Mouse (Mus musculus): ENCODE results near the gene Jaml.

The Jaml gene

GRCm38 (mm10) chr9:45077859-45078258 is 1.1 kb upstream of the Jaml start:
- DNase-seq (ENCODE audit: inconsistent age in 2 of 2, low spot score in 1 of 2) = no peak

- no peak for DNase-seq (ENCODE audit: inconsistent age in 2 of 2, low spot score in 1 of 2)
Observed at GRCm38 (mm10) chr9:45083132-45083531, 4.1 kb downstream of the Jaml start.

DNA sequence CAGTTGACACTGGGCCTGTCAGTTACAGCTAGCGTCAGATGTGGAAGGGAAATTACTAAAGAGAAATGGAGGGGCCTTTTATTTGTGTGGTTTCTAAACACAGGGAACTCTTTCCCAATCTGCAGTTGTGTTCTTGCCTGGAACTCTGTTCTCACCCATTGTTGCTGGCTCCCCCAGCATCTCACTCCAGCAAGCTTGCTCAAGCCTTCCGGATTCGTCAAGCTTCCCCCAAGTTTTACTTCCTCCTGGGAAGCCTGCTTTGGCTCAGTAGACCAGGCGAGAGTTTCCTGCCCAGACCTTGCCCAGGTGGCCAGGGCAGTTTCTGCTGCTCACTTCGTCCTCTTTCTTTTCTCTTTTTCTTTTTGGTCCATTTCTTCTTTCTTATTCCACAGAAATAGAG is 5.6 kb downstream of the Jaml start:
- DNase-seq (ENCODE audit: inconsistent age in 2 of 2, low spot score in 1 of 2) = no peak

GRCm38 (mm10) chr9:45085741-45086690 is 7.0 kb downstream of the Jaml start:
- no peak for DNase-seq (ENCODE audit: inconsistent age in 2 of 2, low spot score in 1 of 2)

GRCm38 (mm10) chr9:45088040-45088439 is 9.1 kb downstream of the Jaml start:
- no peak for DNase-seq (ENCODE audit: inconsistent age in 2 of 2, low spot score in 1 of 2)

- DNase-seq (ENCODE audit: inconsistent age in 2 of 2, low spot score in 1 of 2) = no peak
Observed at GRCm38 (mm10) chr9:45090811-45091210, 11.8 kb downstream of the Jaml start.

GRCm38 (mm10) chr9:45092641-45093040 is 13.7 kb downstream of the Jaml start:
- peak; percentile 44 to 62 for DNase-seq (ENCODE audit: inconsistent age in 2 of 2, low spot score in 1 of 2)

- DNase-seq (ENCODE audit: inconsistent age in 2 of 2, low spot score in 1 of 2) = peak in 1 of 2 experiments; percentile 43
Observed at GRCm38 (mm10) chr9:45095149-45095937, 16.4 kb downstream of the Jaml start.

DNA sequence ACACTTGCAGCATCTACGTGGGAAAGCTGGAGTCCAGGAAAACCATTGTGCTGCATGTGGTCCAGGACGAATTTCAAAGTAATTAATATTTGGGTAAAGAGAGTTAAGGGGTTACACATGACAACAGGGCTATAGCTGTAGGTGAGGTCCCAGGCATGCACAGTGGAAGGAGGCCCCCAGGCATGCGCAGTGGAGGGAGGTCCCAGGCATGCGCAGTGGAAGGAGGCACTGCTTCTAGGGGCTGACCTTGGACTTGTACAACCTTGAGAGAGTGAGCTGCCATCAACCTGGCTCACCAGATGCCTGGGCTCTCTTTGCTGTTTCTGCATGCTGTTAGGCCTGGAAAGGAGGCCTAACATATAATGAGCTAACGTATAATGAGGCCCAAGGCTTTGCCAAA is 18.9 kb downstream of the Jaml start:
- DNase-seq (ENCODE audit: inconsistent age in 2 of 2, low spot score in 1 of 2) = no peak

DNA sequence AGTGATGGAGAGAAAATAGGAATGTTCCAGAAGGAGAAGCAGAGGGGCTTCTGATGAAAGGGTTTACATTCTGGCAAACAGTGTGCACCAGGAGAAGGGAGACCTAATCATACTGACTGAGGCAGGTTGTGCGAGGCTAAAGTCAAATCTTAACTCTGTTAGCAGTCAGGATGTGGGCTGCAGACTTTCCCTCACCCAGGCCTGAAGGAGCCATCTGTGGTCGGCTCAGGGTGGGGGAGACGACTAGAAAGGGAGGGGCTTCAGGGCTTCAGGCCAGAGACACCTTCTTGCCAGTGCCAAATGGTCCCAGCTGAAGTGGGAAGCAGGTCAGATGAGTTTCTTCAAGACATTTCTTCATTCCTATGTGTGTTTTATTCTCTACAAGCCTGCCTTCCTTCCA is 19.4 kb downstream of the Jaml start:
- DNase-seq (ENCODE audit: inconsistent age in 2 of 2, low spot score in 1 of 2) = no peak

DNA sequence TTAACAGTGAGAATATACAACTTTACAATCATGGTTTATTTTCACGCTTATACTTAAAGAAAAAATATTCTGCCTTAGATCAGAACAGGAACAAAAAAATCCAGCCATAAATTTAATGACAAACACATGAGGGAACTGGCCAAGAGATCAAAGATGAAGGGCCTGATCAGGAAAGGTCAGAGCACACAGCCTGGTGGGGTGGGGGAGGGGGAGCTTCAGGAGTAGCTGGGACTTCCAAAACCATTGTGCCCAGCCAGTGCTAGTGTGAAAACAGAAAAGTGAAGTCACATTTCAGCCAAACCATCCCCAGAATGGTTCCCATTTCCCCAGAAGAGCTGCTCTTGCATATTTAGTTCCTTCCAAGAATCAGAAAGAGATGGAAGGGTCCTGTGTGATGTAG is 23.5 kb downstream of the Jaml start:
- peak; percentile 54 to 75 for DNase-seq (ENCODE audit: inconsistent age in 2 of 2, low spot score in 1 of 2)

DNA sequence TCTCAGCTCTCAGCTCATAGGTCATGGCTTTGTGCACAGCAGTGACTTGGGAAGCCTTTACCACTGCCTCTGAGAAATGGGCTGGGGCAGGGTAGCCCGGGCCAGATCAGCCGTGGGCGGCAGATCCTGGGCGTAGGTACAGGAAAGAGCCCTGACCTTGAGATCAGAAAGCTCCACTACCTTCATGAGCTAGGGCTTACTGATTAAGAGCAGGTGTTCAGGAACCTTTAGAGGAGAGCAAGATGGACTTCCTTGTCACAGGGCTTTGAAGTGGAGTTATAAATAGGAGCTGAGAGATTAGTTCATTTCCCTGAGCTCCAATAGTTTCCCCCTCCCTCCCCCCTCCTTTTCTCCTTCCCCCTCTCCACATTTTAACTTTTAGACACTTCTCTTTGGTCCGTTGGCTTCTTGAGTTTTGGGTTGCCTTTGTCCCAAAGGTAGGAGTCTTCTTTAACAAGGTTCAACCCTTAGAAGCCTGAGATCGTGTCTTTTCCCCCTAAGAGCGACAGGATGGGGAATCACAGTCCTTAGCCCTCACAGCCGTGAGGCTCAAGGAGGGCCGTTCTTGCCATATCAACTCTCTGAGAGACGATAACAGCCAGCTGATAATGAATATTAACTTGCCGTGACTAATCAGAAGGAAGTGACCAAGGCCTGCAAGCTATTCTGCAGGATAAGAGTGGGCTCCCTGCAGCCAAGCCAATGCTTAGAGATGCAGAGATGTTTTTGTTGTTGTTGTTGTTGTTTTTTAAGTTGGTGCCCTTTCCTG is 24.4 kb downstream of the Jaml start:
- DNase-seq (ENCODE audit: inconsistent age in 2 of 2, low spot score in 1 of 2) = no peak

DNA sequence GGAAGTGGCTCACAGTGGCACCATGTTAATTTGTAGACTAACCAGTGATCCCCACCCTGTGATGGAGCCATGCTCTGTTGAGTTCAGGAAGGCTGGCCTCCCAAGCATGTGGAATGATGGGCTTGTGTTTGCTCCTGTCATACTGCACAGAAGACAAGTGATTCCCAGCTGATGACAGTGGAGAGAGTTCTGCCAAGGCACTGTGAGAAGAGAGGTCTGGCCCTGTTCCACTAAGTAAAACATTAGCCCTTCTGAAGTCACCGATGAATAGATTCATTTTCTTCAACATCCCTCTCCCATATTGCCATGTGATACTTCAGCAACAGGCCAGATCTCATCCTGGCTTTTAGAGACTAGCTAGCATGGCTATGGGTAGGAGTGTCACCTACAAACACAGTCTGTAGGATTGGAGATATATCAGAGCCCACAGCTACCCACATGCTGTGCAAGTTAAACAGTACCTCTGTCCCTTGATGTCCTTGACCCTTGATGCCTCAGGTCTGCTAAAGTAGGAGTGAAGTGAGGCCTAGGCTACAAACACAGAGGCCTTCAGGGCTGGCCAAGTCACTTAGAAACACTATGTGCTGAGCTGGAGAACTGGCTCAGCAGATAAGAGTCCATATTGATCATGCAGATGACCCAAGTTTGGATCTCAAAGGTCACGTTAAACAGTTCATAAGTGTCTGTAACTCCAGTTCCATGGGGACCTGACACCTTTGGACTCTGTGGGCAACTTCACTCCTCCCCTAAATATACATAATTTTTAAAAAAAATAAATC is 26.8 kb downstream of the Jaml start:
- DNase-seq (ENCODE audit: inconsistent age in 2 of 2, low spot score in 1 of 2) = no peak

DNA sequence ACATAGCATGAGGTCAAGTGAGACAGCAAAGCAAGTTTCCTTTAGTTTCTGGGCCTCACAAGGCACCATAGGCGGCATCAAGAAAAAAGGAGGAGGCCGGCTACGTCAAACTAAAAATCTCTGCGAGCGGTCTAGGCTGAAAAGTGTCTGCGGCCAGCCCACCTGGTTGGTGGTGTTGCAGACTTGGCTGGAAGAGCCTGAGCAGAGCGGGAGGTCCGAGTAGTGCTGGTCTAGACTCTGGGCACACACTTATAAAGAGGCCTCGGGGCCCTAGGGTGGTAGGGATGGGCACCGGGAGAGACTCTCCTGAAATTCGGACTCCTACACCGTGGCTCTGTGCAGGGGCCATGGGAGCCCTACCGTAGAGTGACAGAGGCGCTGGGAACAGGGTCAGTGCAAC is 36.7 kb downstream of the Jaml start:
- peak; percentile 47 to 66 for DNase-seq (ENCODE audit: inconsistent age in 2 of 2, low spot score in 1 of 2)

DNA sequence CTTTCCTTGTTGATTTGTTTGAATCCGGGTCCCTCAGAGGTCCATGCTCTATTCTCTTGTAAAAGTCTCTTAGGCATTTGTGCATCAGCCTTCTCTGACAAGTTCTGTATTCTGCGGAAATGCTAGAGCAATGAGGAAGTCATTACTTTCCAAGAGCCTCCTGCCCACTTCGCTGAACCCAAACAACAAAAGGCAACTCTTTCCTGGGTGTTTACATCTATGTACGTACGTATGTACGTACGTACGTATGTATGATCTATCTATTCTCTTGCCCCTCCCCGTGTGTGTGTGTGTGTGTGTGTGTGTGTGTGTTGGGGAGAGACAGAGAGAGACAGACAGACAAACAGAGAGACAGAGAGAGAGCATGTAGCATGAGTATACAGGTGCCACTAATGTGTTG is 37.8 kb downstream of the Jaml start:
- no peak for DNase-seq (ENCODE audit: inconsistent age in 2 of 2, low spot score in 1 of 2)

DNA sequence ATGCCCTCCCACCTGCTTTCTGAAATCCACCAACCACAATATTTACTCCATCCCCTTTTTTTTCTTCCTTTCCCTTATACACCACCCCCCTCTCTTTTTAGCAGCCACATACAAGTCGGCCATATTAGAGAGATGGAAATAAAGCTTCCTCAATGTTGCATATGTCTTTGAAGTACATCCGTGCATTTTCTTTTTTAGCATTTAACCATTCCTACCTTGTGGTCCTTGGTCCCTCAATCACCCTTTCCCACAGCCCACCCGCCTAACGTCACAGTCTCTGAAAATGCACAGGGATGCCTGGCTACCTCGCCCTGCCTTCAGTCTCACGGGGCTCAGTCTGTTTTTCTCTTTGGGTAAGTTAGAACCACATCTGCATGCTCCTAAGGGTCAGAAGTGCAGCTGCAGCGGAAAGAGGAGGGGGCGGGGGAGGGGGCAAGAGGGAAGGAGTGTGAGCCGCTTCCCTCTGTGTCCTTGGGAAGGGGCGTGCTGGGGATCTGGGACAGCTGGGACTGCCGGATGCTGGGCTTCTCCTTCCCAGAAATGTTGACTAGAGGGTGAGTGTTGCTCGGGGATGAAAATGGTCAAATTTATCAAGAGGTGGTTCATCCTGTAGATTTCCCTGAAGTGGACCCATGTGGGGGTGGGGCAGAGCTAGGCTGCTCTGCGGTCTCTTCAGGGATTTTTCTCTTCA is 38.9 kb downstream of the Jaml start, which contains the start of gene Scn2b:
TSS of gene Scn2b (plus strand) at position 42 of the 691 bp plus-strand sequence.
- peak in 1 of 2 experiments; percentile 55 for DNase-seq (ENCODE audit: inconsistent age in 2 of 2, low spot score in 1 of 2)

DNA sequence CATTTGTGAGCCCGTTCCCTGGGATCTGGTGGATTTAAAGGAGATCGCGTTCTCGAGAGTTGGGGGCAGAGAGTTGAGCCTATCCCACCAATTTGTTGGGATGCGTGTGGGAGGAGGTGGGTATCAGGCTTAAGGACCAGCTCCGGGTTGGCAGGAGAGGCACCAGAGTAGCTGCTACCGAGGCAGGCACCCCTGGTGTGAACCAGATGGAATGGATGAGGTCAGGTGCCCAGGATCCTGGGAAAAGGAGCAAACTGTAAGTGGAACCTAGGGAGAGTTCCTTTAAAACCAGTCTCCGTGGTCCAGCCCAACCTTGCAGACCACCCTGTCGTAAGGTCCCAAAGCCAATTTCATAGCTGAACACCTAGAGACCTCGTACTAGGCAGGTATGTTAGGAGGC is 39.6 kb downstream of the Jaml start:
- DNase-seq (ENCODE audit: inconsistent age in 2 of 2, low spot score in 1 of 2) = peak in 1 of 2 experiments; percentile 50

DNA sequence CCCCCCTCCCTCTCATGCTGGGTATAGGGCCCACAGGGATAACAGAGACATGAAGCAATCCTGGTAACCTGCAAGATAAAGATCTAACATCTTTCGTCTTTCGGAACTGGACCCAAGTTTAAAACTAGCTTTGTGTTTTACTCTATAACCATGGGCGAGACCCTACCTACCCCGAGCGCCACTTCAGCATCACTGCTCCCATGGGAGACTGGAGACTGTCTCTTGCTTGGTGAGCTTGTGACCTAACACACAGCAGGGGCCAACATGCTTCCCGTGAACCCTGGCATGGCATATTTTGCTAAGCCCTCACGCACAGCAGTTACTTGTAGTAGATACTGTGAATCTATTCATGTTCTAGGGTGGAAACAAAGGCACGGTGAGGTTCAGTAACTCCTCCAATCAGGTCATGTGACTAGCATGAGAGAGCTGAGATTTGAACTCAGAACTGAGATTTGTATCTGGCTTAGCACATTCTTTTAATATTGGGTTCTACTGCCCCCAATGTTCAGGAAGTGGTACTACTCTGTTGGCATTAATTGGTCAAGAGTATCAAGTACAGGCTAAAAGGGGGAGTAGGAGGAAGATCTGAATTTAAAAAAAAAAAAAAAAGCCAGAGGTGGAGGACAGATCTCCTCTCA is 40.5 kb downstream of the Jaml start:
- no peak for DNase-seq (ENCODE audit: inconsistent age in 2 of 2, low spot score in 1 of 2)

GRCm38 (mm10) chr9:45119954-45120530 is 41.1 kb downstream of the Jaml start:
- DNase-seq (ENCODE audit: inconsistent age in 2 of 2, low spot score in 1 of 2) = peak in 1 of 2 experiments; percentile 48

Measured in adrenal gland, adult (tissue).